Mouse (Mus musculus) megakaryocyte, embryonic 14.5 days (primary cell): ENCODE data around the gene Scn1b.

ENCODE experiments used
- FLI1 ChIP-seq: IDR thresholded peaks from 2 replicates; pipeline ENCODE4 v1.6.1; 2012; ENCODE audit warnings: low read length, inconsistent platforms, mixed read lengths
- GATA1 ChIP-seq: IDR thresholded peaks from 3 replicates; pipeline ENCODE4 v1.6.1; 2012; ENCODE audit warnings: mixed read lengths, low read length, inconsistent platforms, borderline replicate concordance

DNA sequence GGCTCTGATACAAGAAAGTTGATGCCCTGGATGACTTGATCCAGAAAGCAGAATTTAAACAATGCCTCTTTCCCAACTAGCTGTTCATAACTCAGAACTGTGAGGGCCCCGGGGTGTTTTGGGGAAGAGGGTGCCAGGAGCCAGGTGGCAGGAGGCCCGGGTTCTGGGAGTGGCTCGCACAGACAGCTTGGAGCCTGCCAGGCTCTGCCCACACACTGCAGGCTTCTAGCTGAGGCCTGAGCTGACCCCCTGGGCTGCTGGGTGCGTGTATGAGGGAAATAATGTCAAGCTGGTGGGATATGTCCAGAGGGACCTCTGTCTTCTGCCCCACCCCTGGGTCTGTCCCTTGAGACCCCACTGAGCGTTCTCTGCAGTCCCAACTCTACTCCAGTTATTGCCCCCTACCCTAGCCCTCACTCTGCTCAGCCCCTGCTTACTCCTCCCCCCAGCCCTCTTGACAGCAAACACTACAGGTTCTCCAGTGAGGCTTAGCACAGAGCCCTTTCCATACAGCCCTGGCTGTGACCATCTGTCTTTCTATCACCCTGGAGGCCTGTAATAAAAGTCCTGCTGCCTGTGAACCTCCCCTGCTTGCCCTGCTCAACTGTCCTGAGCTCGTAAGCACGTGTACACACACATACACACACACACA, 52.6 kb downstream of the Scn1b start:
- TF ChIP-seq GATA1 (no peak), FLI1 (no peak)
